Mouse (Mus musculus): ENCODE data around the gene Nmrk2.

Gene Nmrk2

DNA sequence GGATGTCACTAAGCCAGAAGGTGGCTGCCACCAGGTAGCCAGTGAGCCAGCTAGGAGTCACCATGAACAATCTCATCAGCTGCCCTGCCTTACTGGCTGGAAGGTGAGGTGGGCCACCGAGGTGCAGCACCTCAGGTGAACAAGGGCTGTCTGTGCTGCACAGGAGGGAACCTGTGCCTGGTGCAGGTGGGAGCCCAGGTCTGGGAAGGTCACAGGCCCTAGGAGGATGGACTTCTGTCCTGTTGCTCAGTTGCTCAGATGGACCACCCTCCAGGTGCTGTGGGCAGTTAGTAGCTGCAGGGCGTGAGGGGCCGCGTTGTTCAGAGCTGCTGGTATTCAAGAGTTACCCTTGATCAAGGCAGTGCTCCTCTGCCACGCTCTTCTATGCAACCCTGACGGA is 15.0 kb upstream of the Nmrk2 start:
- DNase-seq (ENCODE audit: low read depth, low spot score): no peak

DNA sequence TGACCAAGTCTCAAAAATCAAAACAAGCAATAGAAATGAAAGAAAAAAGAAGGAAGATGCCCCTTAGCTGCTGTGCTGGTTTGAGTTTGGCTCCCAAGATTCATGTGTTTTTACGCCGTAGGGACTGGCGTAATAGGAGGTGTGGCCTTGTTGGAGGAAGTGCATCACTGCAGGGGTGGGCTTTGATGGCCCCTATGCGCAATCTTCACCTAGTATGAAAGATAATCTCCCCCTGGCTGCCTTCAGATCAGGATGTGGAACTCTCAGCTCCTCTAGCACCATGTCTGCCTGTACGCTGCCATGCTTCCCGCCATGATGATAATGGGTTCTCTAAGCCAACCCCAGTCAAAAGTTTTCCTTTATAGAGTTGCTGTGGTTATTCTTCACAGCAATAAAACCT is 14.4 kb upstream of the Nmrk2 start:
- DNase-seq (ENCODE audit: low read depth, low spot score): no peak

DNA sequence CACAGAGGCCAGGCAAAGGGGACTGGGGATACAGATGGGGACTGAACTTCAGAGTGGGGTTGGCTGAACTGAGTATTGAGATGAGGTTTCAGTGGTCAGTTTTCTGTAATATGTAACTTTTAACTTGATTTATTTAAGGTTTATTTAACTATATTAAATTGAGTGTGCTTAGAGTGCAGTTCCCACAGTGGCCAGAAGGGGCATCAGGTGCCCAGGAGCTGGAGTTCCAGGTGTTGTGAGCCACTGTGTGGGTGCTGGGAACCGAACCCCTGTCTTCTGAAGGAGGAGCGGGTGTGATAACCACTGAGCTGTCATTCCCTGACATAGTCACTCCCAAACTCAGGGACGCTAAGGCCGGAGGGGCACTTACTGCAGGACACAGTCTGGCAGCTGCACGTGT is 8.3 kb upstream of the Nmrk2 start:
- DNase-seq (ENCODE audit: low read depth, low spot score): no peak

DNA sequence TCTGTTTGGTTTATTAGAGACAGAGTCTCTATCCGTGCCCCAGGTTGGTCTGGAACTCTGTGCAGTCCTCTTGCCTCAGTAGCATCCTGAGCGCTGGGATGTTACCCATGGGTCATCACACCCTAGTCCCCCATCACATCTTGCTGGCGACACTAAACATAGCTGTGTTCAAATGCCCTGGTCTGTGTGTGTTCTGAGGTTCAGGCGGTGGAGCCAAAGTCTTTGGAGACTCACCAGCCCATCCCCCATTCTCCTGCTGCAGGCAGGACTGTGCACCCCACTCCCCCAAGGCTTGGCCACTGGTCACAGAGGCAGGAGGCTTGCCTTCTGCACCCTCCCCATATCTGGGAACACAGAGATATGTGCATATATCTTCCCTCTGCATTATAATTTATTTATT is 2.3 kb upstream of the Nmrk2 start:
- DNase-seq (ENCODE audit: low read depth, low spot score): no peak

DNA sequence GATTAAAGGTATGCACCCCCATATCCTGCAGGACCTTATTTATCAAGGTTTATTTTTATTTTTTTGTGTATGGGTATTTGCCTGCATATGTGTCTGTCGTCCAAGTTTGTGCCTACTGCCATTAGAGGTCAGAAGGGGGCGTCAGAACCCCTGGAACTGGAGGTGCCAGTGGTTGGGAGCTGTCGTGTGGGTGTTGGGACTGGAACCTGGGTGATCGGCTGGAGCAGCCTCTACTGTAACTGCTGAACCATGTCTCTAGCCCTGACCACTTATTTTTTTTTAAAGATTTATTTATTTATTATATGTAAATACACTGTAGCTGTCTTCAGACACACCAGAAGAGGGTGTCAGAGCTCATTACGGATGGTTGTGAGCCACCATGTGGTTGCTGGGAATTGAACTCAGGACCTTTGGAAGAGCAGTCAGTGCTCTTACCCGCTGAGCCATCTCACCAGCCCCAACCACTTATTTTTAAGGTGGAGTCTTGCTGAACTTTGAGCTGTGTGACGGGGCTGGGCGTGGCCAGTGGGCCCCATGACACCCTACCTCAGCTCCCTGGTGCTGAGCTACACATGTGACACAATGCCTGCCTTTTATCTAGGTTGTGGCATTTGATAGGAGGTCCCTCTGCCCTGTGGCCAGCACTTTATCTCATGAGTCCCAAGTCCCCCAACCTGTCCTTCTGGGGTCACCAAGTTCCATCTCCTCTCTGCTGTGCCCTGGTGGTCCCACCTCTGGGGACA is 1.3 kb upstream of the Nmrk2 start:
- DNase-seq (ENCODE audit: low read depth, low spot score): no peak

DNA sequence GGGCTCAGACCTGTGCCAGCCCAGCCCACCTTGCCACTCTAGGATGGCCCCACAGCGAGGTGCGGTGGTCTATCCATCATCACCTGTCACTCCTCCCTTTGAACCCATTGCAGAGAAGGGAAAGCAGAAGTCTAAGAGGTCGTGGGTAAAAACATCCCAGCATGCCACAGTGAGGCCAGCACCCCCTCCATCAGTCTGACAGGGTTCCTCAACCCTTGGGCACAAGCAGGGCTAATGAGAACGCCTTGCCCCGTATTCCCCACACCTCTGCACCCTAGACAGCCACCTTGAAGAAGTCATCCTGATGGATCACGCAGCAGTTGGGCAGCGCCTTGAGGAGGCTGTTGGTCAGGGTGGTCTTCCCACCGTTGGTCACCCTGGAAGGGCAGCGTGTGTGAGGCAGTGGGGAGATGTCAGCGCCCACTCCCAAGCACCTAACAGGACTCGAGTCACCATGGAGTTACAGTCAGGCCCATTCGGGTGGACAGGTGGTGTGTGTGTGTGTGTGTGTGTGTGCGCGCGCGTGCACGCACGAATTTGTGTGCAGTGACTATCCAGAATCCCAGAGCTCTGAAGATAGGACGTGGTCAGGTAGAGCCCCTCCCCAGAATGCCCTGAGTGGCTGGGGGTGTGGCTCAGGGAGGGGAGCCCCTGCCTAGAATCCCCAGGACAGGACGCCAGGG is 1.1 kb downstream of the Nmrk2 start:
- no peak for DNase-seq (ENCODE audit: low read depth, low spot score)

DNA sequence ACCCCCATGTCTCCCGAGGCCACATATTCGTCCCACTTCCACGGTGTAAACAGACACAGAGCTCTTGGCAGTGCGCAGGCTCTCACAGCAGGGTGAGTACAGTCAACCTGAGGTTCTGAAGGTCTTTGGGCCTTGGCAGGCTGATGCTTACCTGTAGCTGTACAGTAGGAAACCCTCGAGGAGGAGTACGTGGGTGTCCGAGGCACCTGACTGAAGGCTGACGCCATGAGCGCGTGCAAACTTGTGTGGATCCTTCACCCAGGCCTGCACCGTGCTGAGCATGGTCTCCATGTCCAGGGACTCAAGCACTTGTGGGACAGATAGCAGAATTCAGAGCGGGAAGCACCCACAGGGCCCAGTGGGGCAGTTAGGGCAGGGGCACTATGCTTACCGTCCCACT is 1.7 kb downstream of the Nmrk2 start:
- DNase-seq (ENCODE audit: low read depth, low spot score): no peak

DNA sequence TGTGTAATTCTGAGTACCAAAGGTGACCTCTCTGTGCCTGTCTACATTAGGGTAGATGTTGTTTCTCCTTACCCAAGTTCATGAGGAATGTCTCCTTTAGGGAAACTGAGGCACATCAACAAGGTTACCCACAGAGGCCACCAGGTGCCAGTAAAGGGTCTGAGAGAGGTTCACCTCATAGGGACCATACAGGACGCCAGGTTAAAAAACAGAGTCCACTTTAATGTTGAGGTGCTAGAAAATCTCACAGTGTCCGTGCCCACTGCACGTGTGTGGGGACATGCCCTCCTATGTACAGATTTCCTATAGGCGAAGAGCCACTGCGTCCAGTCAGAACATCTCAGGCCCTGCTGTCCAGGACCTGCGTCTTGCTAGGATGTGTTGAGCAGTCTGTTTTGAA is 2.9 kb downstream of the Nmrk2 start:
- DNase-seq (ENCODE audit: low read depth, low spot score): no peak

DNA sequence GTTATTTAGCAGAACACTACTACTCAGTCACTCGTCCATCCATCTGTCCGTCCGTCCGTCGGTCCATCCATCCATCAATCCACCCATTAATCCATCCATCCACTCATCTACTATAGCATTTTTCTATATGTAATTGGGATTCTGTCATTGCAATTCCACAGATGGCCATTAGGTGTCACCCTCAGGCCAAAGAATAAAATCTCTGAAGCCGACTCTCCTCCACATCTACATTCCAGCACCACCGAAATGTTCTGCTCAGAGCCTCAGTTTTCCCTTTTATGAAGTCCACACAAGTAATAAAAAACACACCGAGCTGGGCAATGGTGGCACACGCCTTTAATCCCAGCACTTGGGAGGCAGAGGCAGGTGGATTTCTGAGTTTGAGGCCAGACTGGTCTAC is 3.6 kb downstream of the Nmrk2 start:
- DNase-seq (ENCODE audit: low read depth, low spot score): peak; percentile 50

DNA sequence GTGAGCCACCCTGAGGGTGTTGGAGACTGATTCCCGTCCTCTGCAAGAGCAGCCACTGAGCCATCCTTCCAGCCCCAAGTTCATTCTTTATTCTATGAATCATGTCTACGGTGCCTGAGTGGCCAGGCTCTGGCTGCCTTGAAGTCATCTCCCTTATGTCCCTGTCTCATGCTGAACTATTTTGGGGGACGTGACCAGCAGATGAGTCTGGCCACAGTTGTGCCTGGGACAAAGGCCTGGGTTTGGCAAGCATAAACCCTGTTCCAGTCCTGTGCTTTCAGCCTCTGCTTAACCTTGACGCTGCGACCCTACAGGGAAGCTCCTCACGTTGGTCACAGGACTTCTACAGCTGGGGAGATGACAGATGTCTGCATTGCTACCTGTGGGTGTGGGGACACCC is 4.5 kb downstream of the Nmrk2 start:
- no peak for DNase-seq (ENCODE audit: low read depth, low spot score)

DNA sequence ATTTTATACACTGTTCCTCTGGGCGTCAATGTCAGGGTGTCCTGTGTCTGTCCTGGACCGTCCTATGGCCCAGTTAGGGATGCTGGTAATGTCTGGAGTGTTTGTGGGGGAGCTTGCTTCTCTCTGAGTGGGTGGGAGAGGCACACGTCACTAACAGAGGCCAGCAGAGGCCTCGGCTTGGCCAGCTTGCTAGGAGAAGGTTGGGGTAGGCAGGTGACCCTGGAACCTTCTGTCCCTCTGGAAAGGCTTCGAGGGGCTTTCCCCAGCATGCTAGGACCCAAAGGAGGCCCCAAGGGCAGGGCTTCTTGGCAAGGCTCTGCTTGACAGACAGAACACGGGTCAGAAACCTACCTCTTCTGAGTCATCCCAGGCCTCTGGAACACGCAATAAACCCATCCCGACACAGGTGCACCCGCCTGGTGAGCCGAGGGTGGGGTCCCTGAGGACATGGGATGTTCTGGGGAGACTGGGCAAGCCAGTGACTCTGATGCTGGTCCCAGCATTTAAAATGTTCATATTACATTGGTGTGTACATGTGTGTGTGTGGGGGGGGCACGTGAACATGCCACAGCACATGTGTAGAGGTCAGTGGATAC is 5.3 kb downstream of the Nmrk2 start:
- DNase-seq (ENCODE audit: low read depth, low spot score): no peak

DNA sequence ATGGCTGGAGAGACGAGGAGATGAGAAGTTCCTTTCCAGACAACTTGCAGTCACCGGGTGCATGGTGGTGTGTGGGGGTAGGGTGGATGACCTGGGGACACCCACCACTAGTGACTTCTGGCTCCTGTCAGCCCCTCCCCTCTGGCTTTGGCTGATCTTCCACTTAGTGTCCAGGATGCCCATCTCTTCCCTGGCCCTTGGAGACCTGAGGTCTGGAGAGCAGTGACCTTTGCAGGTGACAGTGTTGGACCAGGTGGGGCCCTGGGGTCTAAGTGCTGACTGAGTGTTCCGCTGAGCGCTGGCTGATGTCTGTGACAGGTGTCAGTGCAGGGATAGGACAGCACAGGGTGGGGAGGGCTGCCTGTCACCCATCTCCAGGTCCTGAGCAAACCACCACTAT is 6.6 kb downstream of the Nmrk2 start:
- DNase-seq (ENCODE audit: low read depth, low spot score): no peak

DNA sequence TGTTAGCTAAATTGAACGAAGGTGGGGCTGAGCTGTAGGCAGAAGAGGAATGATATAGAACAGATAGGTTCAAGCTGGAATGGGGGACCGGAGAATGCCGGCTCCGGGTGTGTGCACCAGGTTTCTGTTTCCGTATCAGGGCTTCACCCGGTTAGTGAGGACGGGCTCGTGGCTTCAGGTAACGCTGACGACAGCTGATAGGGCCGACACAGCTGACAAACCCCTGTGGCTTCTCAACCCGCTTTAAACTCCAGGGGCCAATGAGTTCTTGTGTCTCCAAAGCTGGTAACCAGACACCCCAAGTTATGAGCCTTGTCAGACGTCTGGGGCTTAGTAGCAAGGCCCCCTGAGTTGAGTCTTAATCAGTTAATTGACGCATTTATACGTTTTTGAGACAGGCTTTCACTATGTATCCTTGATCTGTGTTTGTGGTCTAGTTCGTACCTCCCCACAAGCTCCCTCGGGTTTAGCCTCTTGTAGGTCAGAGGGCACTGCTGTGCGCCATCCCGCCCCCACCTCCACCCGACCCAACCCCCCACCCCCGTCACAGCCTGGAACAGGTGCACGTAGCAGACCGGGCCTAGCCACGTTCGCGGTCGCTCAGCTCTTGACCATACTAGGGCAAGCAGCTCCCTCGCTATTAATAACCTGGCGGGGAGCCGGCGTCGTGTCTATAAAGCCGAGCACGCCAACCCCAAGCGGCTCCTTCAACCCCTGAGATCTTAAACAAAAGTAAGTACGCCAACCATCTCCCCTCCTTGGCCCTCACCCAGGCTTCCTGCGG is 7.7 kb downstream of the Nmrk2 start:
- no peak for DNase-seq (ENCODE audit: low read depth, low spot score)

DNA sequence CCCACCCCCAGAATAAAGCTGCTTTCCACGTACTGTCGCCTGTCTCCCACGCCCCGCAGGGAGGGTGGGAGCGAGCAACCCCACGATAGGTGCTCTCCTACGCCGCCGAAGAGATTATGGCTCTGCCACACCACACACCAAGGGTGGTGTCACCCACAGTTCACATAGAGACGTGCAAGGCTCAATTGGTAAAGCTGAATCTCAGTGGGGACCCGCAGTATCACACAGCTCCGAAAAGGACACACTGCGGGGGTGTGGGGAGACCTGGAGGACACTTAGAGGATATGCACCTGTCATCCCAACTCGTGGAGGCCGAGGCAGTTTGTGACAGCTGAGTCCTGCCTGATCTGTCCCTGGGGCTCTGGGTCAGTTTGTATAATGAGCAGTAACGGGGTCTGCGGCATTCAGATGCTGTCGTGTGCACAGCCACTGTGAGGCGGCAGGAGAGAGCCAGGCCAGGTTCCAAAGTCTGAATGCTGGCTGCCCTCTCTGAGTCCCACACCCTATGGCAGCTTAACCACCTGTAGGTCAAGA is 8.8 kb downstream of the Nmrk2 start:
- DNase-seq (ENCODE audit: low read depth, low spot score): no peak

DNA sequence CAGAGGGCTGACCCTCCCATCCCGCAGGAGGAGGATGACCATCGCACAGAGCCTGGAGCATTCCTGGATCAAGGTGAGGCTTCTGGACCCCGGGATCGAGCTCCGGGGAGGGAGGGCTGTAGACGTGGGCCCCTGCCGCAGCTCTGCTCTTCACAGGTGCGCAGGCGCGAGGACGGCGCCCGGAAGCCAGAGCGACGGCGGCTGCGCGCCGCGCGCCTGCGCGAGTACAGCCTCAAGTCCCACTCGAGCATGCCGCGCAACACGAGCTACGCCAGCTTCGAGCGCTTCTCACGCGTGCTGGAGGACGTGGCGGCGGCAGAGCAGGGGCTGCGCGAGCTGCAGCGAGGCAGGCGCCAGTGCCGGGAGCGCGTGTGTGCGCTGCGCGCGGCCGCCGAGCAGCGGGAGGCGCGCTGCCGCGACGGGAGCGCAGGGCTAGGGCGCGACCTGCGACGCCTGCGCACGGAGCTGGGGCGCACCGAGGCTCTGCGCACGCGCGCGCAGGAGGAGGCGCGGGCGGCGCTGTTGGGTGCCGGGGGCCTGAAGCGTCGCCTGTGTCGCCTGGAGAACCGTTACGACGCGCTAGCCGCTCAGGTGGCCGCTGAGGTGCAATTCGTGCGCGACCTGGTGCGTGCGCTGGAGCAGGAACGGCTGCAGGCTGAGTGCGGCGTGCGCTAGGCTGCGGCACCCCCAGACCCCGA is 9.4 kb downstream of the Nmrk2 start:
- peak; percentile 79 for DNase-seq (ENCODE audit: low read depth, low spot score)

DNA sequence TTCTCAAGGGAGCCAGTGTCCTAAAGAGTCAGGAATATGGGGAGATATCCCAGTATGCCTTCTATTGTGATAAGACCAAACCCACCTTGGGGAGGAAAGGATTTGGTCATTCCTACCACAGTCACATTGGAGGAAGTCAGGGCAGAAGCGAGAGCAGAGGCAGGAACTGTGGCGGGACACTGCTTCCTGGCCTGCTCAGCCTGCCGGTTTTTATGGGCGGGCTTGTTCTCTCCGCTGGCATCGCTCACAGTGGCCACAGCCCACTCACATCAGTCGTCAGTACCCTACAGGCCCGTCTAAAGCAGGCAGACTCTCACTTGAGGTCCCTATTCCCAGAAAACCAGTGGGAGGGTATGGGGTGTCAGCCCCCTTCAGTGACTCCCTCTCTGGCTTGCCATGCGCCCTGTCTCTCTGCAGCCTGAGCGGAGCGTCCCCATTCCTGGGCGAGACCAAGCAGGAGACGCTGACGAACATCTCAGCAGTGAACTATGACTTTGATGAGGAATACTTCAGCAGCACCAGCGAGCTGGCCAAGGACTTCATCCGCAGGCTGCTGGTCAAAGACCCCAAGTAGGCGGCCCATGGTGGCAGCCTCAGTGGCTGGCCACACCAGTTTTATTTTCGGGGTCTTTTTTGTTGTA is 10.4 kb downstream of the Nmrk2 start:
- no peak for DNase-seq (ENCODE audit: low read depth, low spot score)

DNA sequence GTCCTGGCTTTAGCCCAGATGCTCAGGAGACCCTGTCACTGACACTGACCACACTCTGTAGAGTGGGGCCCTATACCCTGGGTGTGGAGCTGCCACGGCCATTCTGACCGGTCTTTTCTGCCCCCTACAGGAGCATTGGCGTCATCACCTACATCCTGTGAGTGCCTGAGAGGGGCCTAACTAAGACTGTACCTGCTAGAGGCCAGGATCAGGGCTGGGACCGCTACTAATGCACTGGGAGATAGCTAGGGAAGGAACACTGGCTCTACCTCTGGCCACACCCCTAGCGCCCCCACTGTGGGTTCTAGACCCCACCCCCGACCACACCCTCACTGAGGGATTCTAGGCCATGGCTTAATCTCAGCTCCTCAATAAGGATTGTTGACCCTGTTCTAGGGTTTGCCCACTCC is 10.9 kb downstream of the Nmrk2 start:
- no peak for DNase-seq (ENCODE audit: low read depth, low spot score)

DNA sequence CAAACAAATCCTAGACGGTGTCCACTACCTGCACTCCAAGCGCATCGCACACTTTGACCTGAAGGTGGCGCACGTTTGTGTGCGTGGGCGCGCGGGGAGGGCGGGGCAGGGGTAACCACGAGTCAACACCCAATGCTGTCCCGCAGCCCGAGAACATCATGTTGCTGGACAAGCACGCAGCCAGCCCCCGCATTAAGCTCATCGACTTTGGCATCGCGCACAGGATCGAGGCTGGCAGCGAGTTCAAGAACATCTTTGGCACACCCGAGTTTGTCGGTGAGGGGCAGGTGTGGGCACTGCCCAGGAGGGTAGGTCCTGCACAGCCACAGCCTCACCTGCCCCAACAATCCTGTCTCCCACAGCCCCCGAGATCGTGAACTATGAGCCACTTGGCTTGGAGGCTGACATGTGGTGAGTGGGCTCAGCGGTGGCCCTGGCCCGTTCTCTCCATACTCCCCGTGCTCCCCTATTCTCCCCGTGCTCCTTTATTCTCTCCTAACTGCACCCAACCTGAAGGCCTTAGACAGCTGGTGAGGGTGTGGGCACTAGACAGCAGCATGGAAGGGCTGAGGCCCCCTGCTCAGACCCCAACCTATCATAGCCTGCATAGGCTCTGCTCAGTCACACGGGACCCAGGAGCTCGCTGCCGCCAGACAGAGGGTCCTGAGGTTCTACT is 11.5 kb downstream of the Nmrk2 start:
- no peak for DNase-seq (ENCODE audit: low read depth, low spot score)

DNA sequence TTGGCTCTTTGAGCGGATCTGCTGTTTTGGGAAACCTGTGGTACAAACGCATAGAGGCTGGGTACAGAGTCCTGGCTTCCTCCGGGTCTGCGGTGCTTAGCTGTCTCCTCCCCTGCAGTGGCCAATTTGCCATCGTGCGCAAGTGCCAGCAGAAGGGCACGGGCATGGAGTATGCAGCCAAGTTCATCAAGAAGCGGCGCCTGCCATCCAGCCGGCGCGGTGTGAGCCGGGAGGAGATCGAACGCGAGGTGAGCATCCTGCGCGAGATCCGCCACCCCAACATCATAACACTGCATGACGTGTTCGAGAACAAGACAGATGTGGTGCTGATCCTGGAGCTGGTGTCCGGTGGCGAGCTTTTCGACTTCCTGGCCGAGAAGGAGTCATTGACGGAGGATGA is 12.0 kb downstream of the Nmrk2 start:
- DNase-seq (ENCODE audit: low read depth, low spot score): no peak

DNA sequence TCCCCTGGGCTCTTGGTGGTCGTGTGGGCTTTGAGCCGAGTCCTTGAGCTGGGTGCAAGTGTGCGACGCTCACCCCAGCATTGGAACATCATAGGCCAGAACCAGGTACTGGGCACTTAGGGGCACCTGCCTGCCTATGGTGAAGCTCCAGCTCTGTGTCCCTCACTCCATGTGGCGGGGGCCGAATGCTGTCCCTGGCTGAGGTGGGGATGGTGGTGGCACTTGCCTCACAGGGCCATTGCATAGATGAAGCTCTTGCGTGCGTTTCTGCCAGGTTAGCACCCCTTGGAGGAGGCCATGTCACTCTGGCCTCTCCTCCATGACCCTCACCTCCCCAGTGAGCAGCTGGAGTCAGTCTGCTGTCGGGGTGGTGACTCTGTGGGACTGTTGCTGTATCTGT is 14.7 kb downstream of the Nmrk2 start:
- DNase-seq (ENCODE audit: low read depth, low spot score): no peak

Data from retina, adult 2 months (tissue).